Mouse (Mus musculus): ENCODE data around the gene Prpf4. TPM values are rescaled to one million over a fixed set of nuclear protein-coding genes. Genes with fewer than 3 reads are reported as not detected.

Gene Prpf4
- polyA plus RNA-seq, 1 experiment from 2014 or later, result 16.5 TPM

- H3K27ac ChIP-seq, result no peak overlapping the region
- H3K36me3 ChIP-seq (replicated peaks), result peaks cover 9% of the 10 kb centered on the region; the same call in 1 of the 2 replicates
- no peak for ATAC-seq (replicated peaks)
- no peak overlapping the region for H3K4me3 ChIP-seq
- 91% methylated on average over 9 of the region's 9 CpGs for WGBS
- H3K9me3 ChIP-seq, result no peaks in the 10 kb centered on the region
- H3K9ac ChIP-seq, result no peak overlapping the region
- H3K27me3 ChIP-seq (replicated peaks), result no peaks in the 10 kb centered on the region
- no peaks in the 10 kb centered on the region for H3K4me1 ChIP-seq
- H3K4me2 ChIP-seq, result no peak overlapping the region
Measured at GRCm38 (mm10) chr4:62429616-62430015, 21.0 kb downstream of the Prpf4 start.

GRCm38 (mm10) chr4:62430678-62431077, 22.1 kb downstream of the Prpf4 start:
- H3K27me3 ChIP-seq (replicated peaks), result no peaks in the 10 kb centered on the region
- no peak overlapping the region for H3K4me2 ChIP-seq
- no peaks in the 10 kb centered on the region for H3K36me3 ChIP-seq (replicated peaks)
- no peaks in the 10 kb centered on the region for H3K9me3 ChIP-seq
- no peak overlapping the region for H3K4me3 ChIP-seq
- H3K27ac ChIP-seq, result no peak overlapping the region
- no peaks in the 10 kb centered on the region for H3K4me1 ChIP-seq
- no peak for ATAC-seq (replicated peaks)
- no peak overlapping the region for H3K9ac ChIP-seq

GRCm38 (mm10) chr4:62431522-62431921, 22.9 kb downstream of the Prpf4 start:
- Histone ChIP-seq H3K9me3 (no peaks in the 10 kb centered on the region), H3K4me3 (no peak overlapping the region), H3K27ac (no peak overlapping the region), H3K36me3 (replicated peaks) (no peaks in the 10 kb centered on the region), H3K27me3 (replicated peaks) (no peaks in the 10 kb centered on the region), H3K4me1 (no peaks in the 10 kb centered on the region), H3K9ac (no peak overlapping the region), H3K4me2 (no peak overlapping the region)
- no peak for ATAC-seq (replicated peaks)
- 85% methylated on average over 4 of the region's 4 CpGs for WGBS

GRCm38 (mm10) chr4:62433939-62434870, 25.6 kb downstream of the Prpf4 start:
- no peaks in the 10 kb centered on the region for H3K36me3 ChIP-seq (replicated peaks)
- no peak overlapping the region for H3K27ac ChIP-seq
- H3K4me3 ChIP-seq, result no peak overlapping the region
- no peaks in the 10 kb centered on the region for H3K27me3 ChIP-seq (replicated peaks)
- no peaks in the 10 kb centered on the region for H3K9me3 ChIP-seq
- no peak overlapping the region for H3K4me2 ChIP-seq
- 82% methylated on average over 7 of the region's 7 CpGs for WGBS
- no peak for ATAC-seq (replicated peaks)
- no peak overlapping the region for H3K9ac ChIP-seq
- H3K4me1 ChIP-seq, result no peaks in the 10 kb centered on the region

GRCm38 (mm10) chr4:62435081-62435480, 26.5 kb downstream of the Prpf4 start, which contains the start of gene Rnf183:
Gene Rnf183, minus strand, starts transcription at chr4:62435252.
- WGBS, result 85% methylated on average over 6 of the region's 6 CpGs
- H3K9me3 ChIP-seq, result no peaks in the 10 kb centered on the region
- no peaks in the 10 kb centered on the region for H3K27me3 ChIP-seq (replicated peaks)
- no peaks in the 10 kb centered on the region for H3K4me1 ChIP-seq
- no peak within 1 kb of the TSS for H3K9ac ChIP-seq
- H3K4me2 ChIP-seq, result no peak within 1 kb of the TSS
- no peak within 1 kb of the TSS for H3K27ac ChIP-seq
- no peak within 1 kb of the TSS for H3K4me3 ChIP-seq
- no peak for ATAC-seq (replicated peaks)
- H3K36me3 ChIP-seq (replicated peaks), result no peaks in the 10 kb centered on the region

- H3K9ac ChIP-seq, result no peak overlapping the region
- no peaks in the 10 kb centered on the region for H3K4me1 ChIP-seq
- no peaks in the 10 kb centered on the region for H3K27me3 ChIP-seq (replicated peaks)
- no peak overlapping the region for H3K4me2 ChIP-seq
- no peaks in the 10 kb centered on the region for H3K36me3 ChIP-seq (replicated peaks)
- ATAC-seq (replicated peaks), result no peak
- H3K9me3 ChIP-seq, result no peaks in the 10 kb centered on the region
- WGBS, result 90% methylated on average over 3 of the region's 3 CpGs
- no peak overlapping the region for H3K27ac ChIP-seq
- no peak overlapping the region for H3K4me3 ChIP-seq
Measured at GRCm38 (mm10) chr4:62437256-62437778, 28.7 kb downstream of the Prpf4 start.

GRCm38 (mm10) chr4:62437871-62438270, 29.3 kb downstream of the Prpf4 start:
- no peak overlapping the region for H3K27ac ChIP-seq
- no peaks in the 10 kb centered on the region for H3K9me3 ChIP-seq
- no peak overlapping the region for H3K4me3 ChIP-seq
- no peak overlapping the region for H3K4me2 ChIP-seq
- ATAC-seq (replicated peaks), result no peak
- H3K9ac ChIP-seq, result no peak overlapping the region
- WGBS, result 86% methylated on average over 7 of the region's 7 CpGs
- no peaks in the 10 kb centered on the region for H3K36me3 ChIP-seq (replicated peaks)
- no peaks in the 10 kb centered on the region for H3K4me1 ChIP-seq
- no peaks in the 10 kb centered on the region for H3K27me3 ChIP-seq (replicated peaks)

- Histone ChIP-seq H3K4me2 (no peak overlapping the region), H3K27ac (no peak overlapping the region), H3K9ac (no peak overlapping the region), H3K9me3 (no peaks in the 10 kb centered on the region), H3K27me3 (replicated peaks) (no peaks in the 10 kb centered on the region), H3K4me3 (no peak overlapping the region), H3K36me3 (replicated peaks) (no peaks in the 10 kb centered on the region), H3K4me1 (no peaks in the 10 kb centered on the region)
- ATAC-seq (replicated peaks), result no peak
- 74% methylated on average over 4 of the region's 4 CpGs for WGBS
Measured at GRCm38 (mm10) chr4:62439793-62440192, 31.2 kb downstream of the Prpf4 start.

GRCm38 (mm10) chr4:62440544-62440943, 31.9 kb downstream of the Prpf4 start:
- WGBS, result 76% methylated on average over 4 of the region's 4 CpGs
- Histone ChIP-seq H3K4me2 (no peak overlapping the region), H3K27me3 (replicated peaks) (no peaks in the 10 kb centered on the region), H3K9me3 (no peaks in the 10 kb centered on the region), H3K27ac (no peak overlapping the region), H3K4me1 (no peaks in the 10 kb centered on the region), H3K36me3 (replicated peaks) (no peaks in the 10 kb centered on the region), H3K9ac (no peak overlapping the region), H3K4me3 (no peak overlapping the region)
- ATAC-seq (replicated peaks), result no peak

- Histone ChIP-seq H3K4me1 (no peaks in the 10 kb centered on the region), H3K36me3 (replicated peaks) (no peaks in the 10 kb centered on the region), H3K27me3 (replicated peaks) (no peaks in the 10 kb centered on the region), H3K9ac (no peak overlapping the region), H3K4me3 (no peak overlapping the region), H3K9me3 (no peaks in the 10 kb centered on the region), H3K4me2 (no peak overlapping the region), H3K27ac (no peak overlapping the region)
- ATAC-seq (replicated peaks), result no peak
- 83% methylated on average over 4 of the region's 4 CpGs for WGBS
Measured at GRCm38 (mm10) chr4:62440986-62441385, 32.4 kb downstream of the Prpf4 start.

- WGBS, result 64% methylated on average over 5 of the region's 5 CpGs
- Histone ChIP-seq H3K4me2 (no peak overlapping the region), H3K4me1 (no peaks in the 10 kb centered on the region), H3K27me3 (replicated peaks) (no peaks in the 10 kb centered on the region), H3K9me3 (no peaks in the 10 kb centered on the region), H3K4me3 (no peak overlapping the region), H3K27ac (no peak overlapping the region), H3K36me3 (replicated peaks) (0 out of 2 replicates have a peak, but pooled peaks cover 3% of the 10 kb centered on the region), H3K9ac (no peak overlapping the region)
- ATAC-seq (replicated peaks), result no peak
Measured at GRCm38 (mm10) chr4:62454995-62455394, 46.4 kb downstream of the Prpf4 start.

GRCm38 (mm10) chr4:62459081-62459480, 50.5 kb downstream of the Prpf4 start:
- no peaks in the 10 kb centered on the region for H3K9me3 ChIP-seq
- no peak overlapping the region for H3K4me2 ChIP-seq
- H3K27me3 ChIP-seq (replicated peaks), result no peaks in the 10 kb centered on the region
- peaks cover 3% of the 10 kb centered on the region; the same call in 1 of the 2 replicates for H3K36me3 ChIP-seq (replicated peaks)
- H3K9ac ChIP-seq, result no peak overlapping the region
- no peaks in the 10 kb centered on the region for H3K4me1 ChIP-seq
- H3K4me3 ChIP-seq, result no peak overlapping the region
- no peak for ATAC-seq (replicated peaks)
- no peak overlapping the region for H3K27ac ChIP-seq
- 96% methylated on average over 3 of the region's 3 CpGs for WGBS

- Histone ChIP-seq H3K9ac (no peak overlapping the region), H3K36me3 (replicated peaks) (peaks cover 3% of the 10 kb centered on the region; the same call in 1 of the 2 replicates), H3K27me3 (replicated peaks) (no peaks in the 10 kb centered on the region), H3K4me2 (no peak overlapping the region), H3K27ac (no peak overlapping the region), H3K4me3 (no peak overlapping the region), H3K9me3 (no peaks in the 10 kb centered on the region), H3K4me1 (no peaks in the 10 kb centered on the region)
- WGBS, result 93% methylated on average over 8 of the region's 8 CpGs
- ATAC-seq (replicated peaks), result no peak
Measured at GRCm38 (mm10) chr4:62460348-62460747, 51.8 kb downstream of the Prpf4 start.
